Mouse (Mus musculus): ENCODE data around the gene Zbtb42. TPM values are rescaled to one million over a fixed set of nuclear protein-coding genes. Genes with fewer than 3 reads are reported as not detected.

The Zbtb42 gene
- polyA plus RNA-seq, 1 experiment from 2014 or later: 1.8 TPM

GRCm38 (mm10) chr12:112674132-112675011, 4.3 kb upstream of the Zbtb42 start, which contains the start of gene Akt1:
TSS of gene Akt1 (minus strand) at chr12:112674884.
- H3K9me3 ChIP-seq (replicated peaks; ENCODE audit: control insufficient read depth, low read length): no peaks in the 10 kb centered on the region
- peaks cover 19% of the 10 kb centered on the region for H3K36me3 ChIP-seq (ENCODE audit: control insufficient read depth, insufficient read depth, low read length)
- ATAC-seq: peak; percentile 18; the same call in 1 of the 2 replicates
- peaks cover 16% of the 10 kb centered on the region; the same call in 1 of the 2 replicates for H3K27me3 ChIP-seq (replicated peaks; ENCODE audit: control insufficient read depth, insufficient read depth, low read length)
- peak within 1 kb of the TSS; percentile 91 for H3K4me2 ChIP-seq (ENCODE audit: low read length)
- H3K27ac ChIP-seq (ENCODE audit: low read depth, low read length): peak within 1 kb of the TSS; percentile 94
- H3K9ac ChIP-seq (ENCODE audit: low read length): peak within 1 kb of the TSS; percentile 99
- DNase-seq (ENCODE audit: low spot score): peak; percentile 46
- H3K4me1 ChIP-seq (ENCODE audit: control insufficient read depth, insufficient read depth, low read length): peaks cover 28% of the 10 kb centered on the region
- under 1% methylated on average over 41 of the region's 70 CpGs for WGBS
- H3K4me3 ChIP-seq (ENCODE audit: low read depth, low read length): peak within 1 kb of the TSS; percentile 93

GRCm38 (mm10) chr12:112675245-112676035, 3.2 kb upstream of the Zbtb42 start:
- H3K9ac ChIP-seq (ENCODE audit: low read length): peak overlapping the region; percentile 35; the same call in 1 of the 2 replicates
- H3K27me3 ChIP-seq (replicated peaks; ENCODE audit: control insufficient read depth, insufficient read depth, low read length): peaks cover 27% of the 10 kb centered on the region
- ATAC-seq (peak; percentile 42; the same call in 1 of the 2 replicates), DNase-seq (ENCODE audit: low spot score) (peak; percentile 91)
- peak overlapping the region; percentile 93 for H3K4me3 ChIP-seq (ENCODE audit: low read depth, low read length)
- 15% methylated on average over 18 of the region's 18 CpGs for WGBS
- H3K4me2 ChIP-seq (ENCODE audit: low read length): peak overlapping the region; percentile 91
- H3K4me1 ChIP-seq (ENCODE audit: control insufficient read depth, insufficient read depth, low read length): peaks cover 29% of the 10 kb centered on the region
- peaks cover 9% of the 10 kb centered on the region for H3K36me3 ChIP-seq (ENCODE audit: control insufficient read depth, insufficient read depth, low read length)
- H3K27ac ChIP-seq (ENCODE audit: low read depth, low read length): peak overlapping the region; percentile 94; the same call in 1 of the 2 replicates
- H3K9me3 ChIP-seq (replicated peaks; ENCODE audit: control insufficient read depth, low read length): no peaks in the 10 kb centered on the region

- no peak overlapping the region for H3K27ac ChIP-seq (ENCODE audit: low read depth, low read length)
- DNase-seq (ENCODE audit: low spot score) (peak; percentile 23), ATAC-seq (no peak)
- no peak overlapping the region for H3K9ac ChIP-seq (ENCODE audit: low read length)
- H3K9me3 ChIP-seq (replicated peaks; ENCODE audit: control insufficient read depth, low read length): no peaks in the 10 kb centered on the region
- peaks cover 28% of the 10 kb centered on the region for H3K27me3 ChIP-seq (replicated peaks; ENCODE audit: control insufficient read depth, insufficient read depth, low read length)
- H3K4me3 ChIP-seq (ENCODE audit: low read depth, low read length): no peak overlapping the region
- no peak overlapping the region for H3K4me2 ChIP-seq (ENCODE audit: low read length)
- H3K4me1 ChIP-seq (ENCODE audit: control insufficient read depth, insufficient read depth, low read length): peaks cover 23% of the 10 kb centered on the region
- no peaks in the 10 kb centered on the region for H3K36me3 ChIP-seq (ENCODE audit: control insufficient read depth, insufficient read depth, low read length)
- 55% methylated on average over 5 of the region's 5 CpGs for WGBS
Observed at GRCm38 (mm10) chr12:112677076-112677475, 1.6 kb upstream of the Zbtb42 start.

- Histone ChIP-seq H3K9me3 (replicated peaks; ENCODE audit: control insufficient read depth, low read length) (no peaks in the 10 kb centered on the region), H3K27ac (ENCODE audit: low read depth, low read length) (no peak overlapping the region), H3K9ac (ENCODE audit: low read length) (peak overlapping the region; percentile 59; the same call in 1 of the 2 replicates), H3K27me3 (replicated peaks; ENCODE audit: control insufficient read depth, insufficient read depth, low read length) (peaks cover 28% of the 10 kb centered on the region), H3K36me3 (ENCODE audit: control insufficient read depth, insufficient read depth, low read length) (no peaks in the 10 kb centered on the region), H3K4me1 (ENCODE audit: control insufficient read depth, insufficient read depth, low read length) (peaks cover 20% of the 10 kb centered on the region), H3K4me2 (ENCODE audit: low read length) (peak overlapping the region; percentile 92), H3K4me3 (ENCODE audit: low read depth, low read length) (peak overlapping the region; percentile 55)
- DNase-seq (ENCODE audit: low spot score) (no peak), ATAC-seq (no peak)
- WGBS: 17% methylated on average over 19 of the region's 19 CpGs
Observed at GRCm38 (mm10) chr12:112677943-112678554, 579 bp upstream of the Zbtb42 start.

- H3K9ac ChIP-seq (ENCODE audit: low read length): peak overlapping the region; percentile 59
- H3K4me1 ChIP-seq (ENCODE audit: control insufficient read depth, insufficient read depth, low read length): peaks cover 20% of the 10 kb centered on the region
- peak; percentile 27 for ATAC-seq
- peaks cover 28% of the 10 kb centered on the region for H3K27me3 ChIP-seq (replicated peaks; ENCODE audit: control insufficient read depth, insufficient read depth, low read length)
- H3K36me3 ChIP-seq (ENCODE audit: control insufficient read depth, insufficient read depth, low read length): no peaks in the 10 kb centered on the region
- H3K4me3 ChIP-seq (ENCODE audit: low read depth, low read length): peak overlapping the region; percentile 55
- H3K4me2 ChIP-seq (ENCODE audit: low read length): peak overlapping the region; percentile 92
- no peak overlapping the region for H3K27ac ChIP-seq (ENCODE audit: low read depth, low read length)
- no peaks in the 10 kb centered on the region for H3K9me3 ChIP-seq (replicated peaks; ENCODE audit: control insufficient read depth, low read length)
- peak; percentile 49 for DNase-seq (ENCODE audit: low spot score)
- WGBS: 4% methylated on average over 74 of the region's 87 CpGs
Observed at GRCm38 (mm10) chr12:112679027-112679996, 684 bp downstream of the Zbtb42 start.

GRCm38 (mm10) chr12:112683351-112683750, 4.7 kb downstream of the Zbtb42 start:
- Histone ChIP-seq H3K4me3 (ENCODE audit: low read depth, low read length) (no peak overlapping the region), H3K9me3 (replicated peaks; ENCODE audit: control insufficient read depth, low read length) (no peaks in the 10 kb centered on the region), H3K4me2 (ENCODE audit: low read length) (no peak overlapping the region), H3K27ac (ENCODE audit: low read depth, low read length) (no peak overlapping the region), H3K27me3 (replicated peaks; ENCODE audit: control insufficient read depth, insufficient read depth, low read length) (peaks cover 20% of the 10 kb centered on the region), H3K4me1 (ENCODE audit: control insufficient read depth, insufficient read depth, low read length) (peaks cover 8% of the 10 kb centered on the region), H3K36me3 (ENCODE audit: control insufficient read depth, insufficient read depth, low read length) (no peaks in the 10 kb centered on the region), H3K9ac (ENCODE audit: low read length) (no peak overlapping the region)
- 52% methylated on average over 7 of the region's 7 CpGs for WGBS
- ATAC-seq: no peak
- no peak for DNase-seq (ENCODE audit: low spot score)

- no peaks in the 10 kb centered on the region for H3K36me3 ChIP-seq (ENCODE audit: control insufficient read depth, insufficient read depth, low read length)
- ATAC-seq (no peak), DNase-seq (ENCODE audit: low spot score) (no peak)
- peaks cover 6% of the 10 kb centered on the region for H3K4me1 ChIP-seq (ENCODE audit: control insufficient read depth, insufficient read depth, low read length)
- no peaks in the 10 kb centered on the region for H3K27me3 ChIP-seq (replicated peaks; ENCODE audit: control insufficient read depth, insufficient read depth, low read length)
- no peak overlapping the region for H3K27ac ChIP-seq (ENCODE audit: low read depth, low read length)
- H3K9ac ChIP-seq (ENCODE audit: low read length): no peak overlapping the region
- WGBS: 85% methylated on average over 15 of the region's 15 CpGs
- no peak overlapping the region for H3K4me2 ChIP-seq (ENCODE audit: low read length)
- H3K9me3 ChIP-seq (replicated peaks; ENCODE audit: control insufficient read depth, low read length): no peaks in the 10 kb centered on the region
- H3K4me3 ChIP-seq (ENCODE audit: low read depth, low read length): no peak overlapping the region
Observed at GRCm38 (mm10) chr12:112688458-112688857, 9.8 kb downstream of the Zbtb42 start.
